Mouse (Mus musculus) ovary, adult 18-20 months (tissue): ENCODE measurements around the gene Cryaa.

Experiments used
- DNase-seq: peaks from one replicate; pipeline ENCODE4 v3.0.0; 2022; ENCODE audit warnings: low spot score, mixed read lengths

The Cryaa gene

GRCm38 (mm10) chr17:31677507-31677906 is at the start of gene Cryaa:
TSS of gene Cryaa (plus strand) at chr17:31677807.
- DNase-seq, result no peak

- DNase-seq, result no peak
Measured at GRCm38 (mm10) chr17:31627961-31628360, 49.6 kb upstream of the Cryaa start.

GRCm38 (mm10) chr17:31631081-31631800 is 46.4 kb upstream of the Cryaa start:
- no peak for DNase-seq

GRCm38 (mm10) chr17:31633007-31633406 is 44.6 kb upstream of the Cryaa start:
- no peak for DNase-seq

GRCm38 (mm10) chr17:31634896-31635295 is 42.7 kb upstream of the Cryaa start:
- DNase-seq, result no peak

GRCm38 (mm10) chr17:31635781-31636180 is 41.8 kb upstream of the Cryaa start:
- no peak for DNase-seq

- no peak for DNase-seq
Measured at GRCm38 (mm10) chr17:31636277-31636941, 41.2 kb upstream of the Cryaa start.

GRCm38 (mm10) chr17:31636942-31637811 is 40.4 kb upstream of the Cryaa start, which contains the start of gene Cbs:
TSS of gene Cbs (minus strand) at chr17:31637238.
- peak; percentile 89 for DNase-seq

GRCm38 (mm10) chr17:31637866-31638570 is 39.6 kb upstream of the Cryaa start:
- DNase-seq, result peak; percentile 69

- peak; percentile 53 for DNase-seq
Measured at GRCm38 (mm10) chr17:31639651-31640050, 38.0 kb upstream of the Cryaa start.

GRCm38 (mm10) chr17:31642331-31642730 is 35.3 kb upstream of the Cryaa start:
- DNase-seq, result no peak

GRCm38 (mm10) chr17:31642913-31643312 is 34.7 kb upstream of the Cryaa start:
- DNase-seq, result no peak

GRCm38 (mm10) chr17:31646199-31647002 is 31.2 kb upstream of the Cryaa start:
- no peak for DNase-seq

GRCm38 (mm10) chr17:31652152-31652551 is 25.5 kb upstream of the Cryaa start:
- no peak for DNase-seq

- DNase-seq, result no peak
Measured at GRCm38 (mm10) chr17:31653277-31653676, 24.3 kb upstream of the Cryaa start.

GRCm38 (mm10) chr17:31655366-31655765 is 22.2 kb upstream of the Cryaa start:
- DNase-seq, result no peak

GRCm38 (mm10) chr17:31656682-31657081 is 20.9 kb upstream of the Cryaa start:
- no peak for DNase-seq

GRCm38 (mm10) chr17:31657141-31657983 is 20.2 kb upstream of the Cryaa start:
- no peak for DNase-seq

- no peak for DNase-seq
Measured at GRCm38 (mm10) chr17:31658136-31658467, 19.5 kb upstream of the Cryaa start.

- peak; percentile 96 for DNase-seq
Measured at GRCm38 (mm10) chr17:31658468-31659185, 19.0 kb upstream of the Cryaa start, which contains the start of gene U2af1. TSS of gene U2af1 (minus strand) at chr17:31658892.
